Mouse (Mus musculus): ENCODE data around the gene Trio. TPM values are rescaled to one million over a fixed set of nuclear protein-coding genes. Genes with fewer than 3 reads are reported as not detected.

Trio gene
- total RNA-seq, 1 experiment from 2014 or later, result 16.9 TPM

DNA sequence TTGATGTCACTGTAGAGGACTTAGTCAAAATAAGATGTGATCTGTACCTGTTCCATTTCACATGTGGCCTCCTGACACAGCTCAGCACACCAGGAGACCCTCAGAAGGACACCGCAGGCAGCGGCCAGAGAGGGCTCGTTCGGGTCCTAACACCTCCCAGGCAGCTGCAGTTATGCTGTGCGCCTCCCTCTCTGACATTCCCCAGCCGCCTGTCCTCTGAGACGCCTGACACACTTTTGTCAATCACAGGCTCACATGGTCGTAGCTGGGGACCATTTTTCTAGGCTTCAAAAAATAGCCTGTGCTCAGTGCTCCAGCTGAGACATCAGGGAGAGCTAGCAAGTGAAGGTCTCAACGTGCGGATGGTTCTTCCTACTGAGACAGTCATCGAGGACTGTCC, 70.0 kb downstream of the Trio start:
- ATAC-seq (replicated peaks; ENCODE audit: low read depth, poor library complexity, severe bottlenecking), result no peak

DNA sequence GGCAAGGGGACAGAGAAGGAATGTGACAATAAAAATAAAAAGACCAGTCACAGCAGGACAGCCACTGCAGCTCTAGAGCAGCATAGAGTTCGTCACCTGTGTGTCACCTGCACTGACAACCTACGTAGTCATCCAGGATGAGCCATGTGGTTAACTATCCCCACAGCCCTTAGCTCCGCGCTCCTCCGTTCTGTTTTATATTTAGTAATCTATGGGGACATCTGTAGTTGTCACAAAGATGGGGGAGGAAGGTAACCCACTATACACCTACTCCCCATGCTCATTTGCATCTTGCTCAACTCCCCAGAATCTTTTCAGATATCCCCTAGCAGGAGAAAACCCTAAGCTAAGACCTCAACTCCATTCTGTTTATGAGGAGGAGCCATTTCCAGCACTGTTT, 71.3 kb downstream of the Trio start:
- no peak for ATAC-seq (replicated peaks; ENCODE audit: low read depth, poor library complexity, severe bottlenecking)

DNA sequence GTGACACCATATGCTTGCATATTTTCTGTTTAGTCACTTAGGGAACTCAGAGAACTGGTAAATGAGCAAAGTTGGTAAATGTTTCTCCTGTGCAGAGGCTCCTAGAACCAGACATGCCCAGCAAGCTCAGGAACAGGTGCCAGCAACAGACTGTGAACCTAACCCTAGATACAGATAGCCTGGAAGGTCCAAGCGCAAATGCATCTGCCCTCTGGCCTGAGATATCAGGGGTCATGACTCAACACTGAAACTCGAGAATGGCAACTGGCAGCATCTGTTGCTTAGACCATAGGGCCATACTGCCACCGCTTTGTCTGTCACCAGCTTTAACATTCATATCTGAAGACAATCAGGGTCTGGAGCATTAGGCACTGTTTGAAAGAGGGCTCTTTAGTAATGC, 72.1 kb downstream of the Trio start:
- no peak for ATAC-seq (replicated peaks; ENCODE audit: low read depth, poor library complexity, severe bottlenecking)

DNA sequence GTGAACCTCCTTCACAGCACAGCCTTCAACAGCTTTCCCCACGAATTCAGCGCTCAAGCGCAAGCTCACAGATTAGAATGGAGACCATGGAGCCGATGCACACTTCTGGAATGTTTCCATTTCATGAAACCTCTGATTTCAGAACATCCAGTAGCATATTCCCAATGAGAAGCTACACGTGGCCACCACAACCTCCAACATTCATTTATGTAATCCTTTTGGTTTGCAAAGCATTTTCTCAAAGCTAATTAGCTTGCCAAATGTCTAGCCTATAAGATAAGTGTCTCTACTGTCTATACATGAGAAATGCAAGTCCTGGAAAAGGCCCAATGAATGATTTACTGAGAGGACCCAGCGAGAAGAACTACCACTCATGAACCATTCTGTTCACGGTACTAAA, 74.5 kb downstream of the Trio start:
- no peak for ATAC-seq (replicated peaks; ENCODE audit: low read depth, poor library complexity, severe bottlenecking)

DNA sequence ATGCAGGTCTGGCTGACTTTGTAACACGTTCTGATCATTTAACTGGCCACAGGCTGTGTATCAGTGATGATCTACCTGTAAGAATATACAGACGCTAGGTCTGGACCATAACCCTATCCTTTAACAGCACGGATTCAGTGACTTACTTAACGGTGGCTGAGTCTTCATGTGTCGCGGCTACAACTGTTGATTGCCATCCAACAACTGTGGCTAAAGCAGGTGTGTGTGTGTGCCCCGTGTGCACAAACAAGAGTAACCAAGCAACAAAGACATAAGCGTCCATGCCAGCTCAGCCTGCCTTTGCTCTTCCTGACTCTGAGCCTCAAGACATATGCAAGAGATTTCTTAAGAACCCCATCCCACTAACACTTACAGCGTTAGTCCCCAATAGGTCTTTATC, 76.5 kb downstream of the Trio start:
- no peak for ATAC-seq (replicated peaks; ENCODE audit: low read depth, poor library complexity, severe bottlenecking)

DNA sequence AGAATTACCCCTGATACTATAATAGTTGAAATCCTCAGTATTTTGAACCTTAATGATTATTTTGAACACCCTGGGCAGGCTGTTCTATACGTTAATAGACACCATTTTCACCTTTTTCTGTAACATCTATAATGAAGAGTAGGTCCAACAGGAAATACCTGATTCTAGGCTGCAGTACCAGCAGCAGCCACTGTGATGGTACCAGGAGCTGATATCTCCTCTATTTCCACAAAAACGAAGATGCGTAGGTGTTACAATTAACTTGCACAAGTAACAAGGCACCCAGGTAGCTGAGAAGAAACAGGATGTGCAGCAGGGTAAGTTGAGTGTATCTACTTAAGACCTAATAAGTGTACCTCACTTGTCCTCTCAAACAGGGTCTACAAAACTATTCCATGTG, 77.8 kb downstream of the Trio start:
- no peak for ATAC-seq (replicated peaks; ENCODE audit: low read depth, poor library complexity, severe bottlenecking)

DNA sequence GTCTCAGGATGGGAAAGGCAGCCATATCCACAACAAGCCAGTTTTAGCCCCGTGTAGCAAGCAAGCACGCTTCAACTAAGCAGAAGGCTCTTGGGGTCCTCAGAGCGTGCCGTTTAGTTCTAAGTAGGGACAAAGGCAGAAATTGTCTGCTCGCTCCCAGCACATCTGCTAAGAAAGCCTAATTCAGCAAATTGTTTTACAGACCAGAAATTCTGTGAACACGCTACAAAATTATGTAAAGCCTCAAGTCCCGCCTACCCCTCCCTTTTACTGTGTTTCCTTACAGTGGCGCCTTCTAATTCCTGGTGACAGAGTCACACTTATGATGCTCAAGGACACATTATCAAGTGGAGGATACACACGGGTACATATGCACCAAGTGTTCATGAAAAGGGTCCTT, 80.1 kb downstream of the Trio start:
- no peak for ATAC-seq (replicated peaks; ENCODE audit: low read depth, poor library complexity, severe bottlenecking)

DNA sequence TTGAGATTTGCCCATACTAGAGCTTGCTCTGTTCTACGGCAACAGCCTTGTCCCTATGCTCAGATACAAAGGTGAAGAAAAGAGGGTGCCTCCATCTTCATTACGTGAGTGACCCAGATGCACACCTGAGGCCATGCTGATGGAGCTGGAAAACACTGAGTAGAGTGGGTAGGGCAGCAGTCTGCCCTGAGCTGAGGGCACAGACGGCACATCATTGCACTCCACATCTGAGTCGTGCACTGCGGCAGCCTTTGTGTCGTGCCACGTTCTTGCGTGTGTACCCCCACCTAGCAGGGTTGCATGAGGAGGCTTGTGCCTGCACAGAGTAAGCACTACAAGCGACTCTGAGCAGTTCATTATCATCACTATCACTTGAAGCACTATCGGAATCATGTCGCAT, 80.8 kb downstream of the Trio start:
- ATAC-seq (replicated peaks; ENCODE audit: low read depth, poor library complexity, severe bottlenecking), result no peak

DNA sequence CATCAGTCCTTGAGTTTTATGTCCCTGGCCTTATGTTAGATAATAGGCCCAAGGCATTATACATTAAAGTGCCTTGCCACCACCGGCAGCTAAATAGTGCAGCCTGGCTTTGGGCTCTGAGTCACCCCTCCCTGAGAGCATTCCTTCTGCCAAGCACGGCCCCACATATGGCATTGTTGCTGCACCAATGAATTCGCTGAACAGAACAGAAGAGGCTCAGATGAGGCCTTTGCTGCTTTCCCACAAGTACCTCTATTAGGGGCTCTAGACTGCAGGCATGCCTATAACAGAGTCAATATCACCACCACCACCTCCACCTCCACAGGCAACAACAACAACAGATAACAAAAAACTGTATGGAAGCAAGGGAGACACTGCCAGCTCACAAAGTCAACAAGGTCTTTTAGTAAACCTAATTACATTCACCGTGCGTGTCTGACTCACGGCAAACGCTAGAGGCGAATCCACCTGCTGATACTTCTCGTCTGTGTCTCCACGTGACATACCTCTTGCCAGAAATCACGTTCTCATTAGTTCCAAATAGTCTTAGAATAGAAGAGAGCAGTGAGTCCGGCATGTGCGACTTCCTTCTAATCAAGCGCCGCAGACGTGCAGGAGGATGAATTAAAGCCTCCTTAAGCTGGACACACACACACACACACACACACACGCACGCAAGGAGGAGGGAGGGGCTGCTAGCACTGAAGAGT, 82.0 kb downstream of the Trio start:
- ATAC-seq (replicated peaks; ENCODE audit: low read depth, poor library complexity, severe bottlenecking), result no peak

DNA sequence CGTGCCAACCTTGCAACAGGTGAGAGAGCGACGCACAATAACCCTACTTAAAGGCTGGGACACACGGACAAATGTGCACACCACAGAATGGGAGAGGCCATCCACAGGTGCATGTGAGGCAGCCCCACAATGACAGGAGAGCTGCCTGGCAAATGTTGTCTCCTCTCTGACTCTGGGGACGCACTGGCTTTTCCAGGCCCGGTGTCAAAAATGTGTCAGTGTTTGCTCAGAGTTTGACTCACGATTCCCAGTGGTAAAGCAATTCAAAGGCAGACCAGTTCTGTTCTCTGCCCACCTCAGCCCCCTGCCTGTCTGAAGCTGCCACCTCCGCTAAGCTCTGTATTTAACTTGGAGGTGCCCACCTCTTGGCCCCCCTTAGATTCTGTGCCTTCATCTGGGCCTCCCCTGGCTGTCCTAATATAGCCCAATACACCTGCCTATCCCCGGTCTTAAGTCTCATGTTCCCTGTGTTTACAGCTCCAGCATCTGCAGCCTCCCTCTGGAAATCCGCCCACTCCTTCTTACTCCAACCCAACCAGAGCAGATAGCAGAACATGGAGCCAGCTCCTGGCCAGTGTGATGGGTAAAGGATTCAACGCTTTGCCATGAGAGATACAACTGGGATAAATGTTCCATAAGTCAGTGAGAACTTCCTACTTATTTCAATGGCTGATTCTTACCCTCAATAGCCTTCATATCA, 83.3 kb downstream of the Trio start:
- no peak for ATAC-seq (replicated peaks; ENCODE audit: low read depth, poor library complexity, severe bottlenecking)

DNA sequence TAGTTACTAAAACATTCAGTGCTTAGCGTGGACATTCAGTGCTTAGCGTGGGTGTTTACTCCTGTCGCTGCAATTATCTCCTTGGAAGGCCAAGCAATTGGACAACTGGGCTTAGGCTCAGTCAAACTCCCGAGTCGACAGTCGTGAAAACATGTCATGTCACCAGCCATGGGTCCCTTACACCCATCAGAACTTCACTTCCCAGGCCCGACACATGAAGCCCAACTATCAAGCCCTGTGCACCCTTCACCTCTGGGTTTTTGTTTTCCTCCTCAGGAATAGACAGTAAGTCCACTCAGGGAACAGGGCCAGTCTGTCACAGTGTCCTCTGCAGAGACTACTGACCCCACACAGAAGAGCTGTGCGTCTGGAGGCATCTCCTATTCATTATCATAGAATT, 84.2 kb downstream of the Trio start:
- ATAC-seq (replicated peaks; ENCODE audit: low read depth, poor library complexity, severe bottlenecking), result no peak

DNA sequence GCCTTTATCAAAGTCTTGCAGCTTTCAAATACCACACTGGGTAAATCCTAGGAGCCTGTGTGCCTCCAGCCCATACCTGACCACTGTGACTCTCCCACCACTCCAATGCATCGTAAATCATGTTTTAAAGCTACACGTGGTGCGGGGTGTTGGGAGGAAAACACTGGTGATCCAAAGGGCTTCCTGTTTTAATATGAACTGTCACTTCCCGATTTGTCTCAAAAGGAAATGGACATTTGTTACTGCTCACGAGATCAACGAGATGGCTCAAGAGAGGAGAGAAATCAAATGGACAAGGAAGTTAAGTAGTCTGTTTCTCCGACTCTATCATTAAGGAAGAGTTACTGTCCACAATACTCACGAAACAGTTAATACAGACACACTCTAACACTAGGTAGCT, 84.6 kb downstream of the Trio start:
- peak; percentile 37 for ATAC-seq (replicated peaks; ENCODE audit: low read depth, poor library complexity, severe bottlenecking)

DNA sequence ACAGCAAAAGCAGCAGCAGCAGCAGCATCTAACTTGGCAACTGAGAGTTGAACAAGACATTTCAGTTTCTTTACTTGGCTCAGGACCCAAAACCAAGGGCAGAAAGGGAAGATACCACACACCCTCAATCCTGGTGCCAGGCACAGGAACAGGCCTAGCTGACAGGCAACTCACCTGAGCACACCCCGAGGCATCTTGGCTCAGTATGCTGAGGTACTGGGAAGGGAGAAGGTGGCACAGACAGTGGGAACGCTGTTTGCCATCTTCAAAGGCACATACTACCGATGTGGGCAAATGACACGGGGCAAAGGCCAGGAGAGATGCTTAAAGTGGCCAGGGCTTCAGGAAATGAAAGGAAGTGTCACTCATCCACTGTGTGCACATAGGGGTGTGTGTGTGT, 85.6 kb downstream of the Trio start:
- no peak for ATAC-seq (replicated peaks; ENCODE audit: low read depth, poor library complexity, severe bottlenecking)

DNA sequence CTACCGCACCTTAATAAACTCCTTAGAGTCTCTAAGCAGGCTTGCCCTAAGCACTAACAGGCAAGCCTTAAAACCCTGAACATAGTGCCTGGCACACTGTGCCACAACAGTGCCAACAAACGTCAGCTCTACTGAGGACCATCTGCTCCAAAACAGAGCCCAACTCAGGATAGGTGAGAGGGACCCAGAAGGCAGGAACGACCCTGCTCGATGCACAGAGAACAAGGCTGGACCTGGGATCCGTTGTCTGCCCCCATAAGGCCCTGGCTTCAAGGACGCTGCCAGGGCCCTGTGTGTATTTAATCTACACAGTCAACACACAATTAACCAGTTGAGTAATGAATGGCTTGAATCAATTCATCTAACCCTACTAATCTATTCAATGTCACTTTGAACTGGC, 86.8 kb downstream of the Trio start:
- no peak for ATAC-seq (replicated peaks; ENCODE audit: low read depth, poor library complexity, severe bottlenecking)

DNA sequence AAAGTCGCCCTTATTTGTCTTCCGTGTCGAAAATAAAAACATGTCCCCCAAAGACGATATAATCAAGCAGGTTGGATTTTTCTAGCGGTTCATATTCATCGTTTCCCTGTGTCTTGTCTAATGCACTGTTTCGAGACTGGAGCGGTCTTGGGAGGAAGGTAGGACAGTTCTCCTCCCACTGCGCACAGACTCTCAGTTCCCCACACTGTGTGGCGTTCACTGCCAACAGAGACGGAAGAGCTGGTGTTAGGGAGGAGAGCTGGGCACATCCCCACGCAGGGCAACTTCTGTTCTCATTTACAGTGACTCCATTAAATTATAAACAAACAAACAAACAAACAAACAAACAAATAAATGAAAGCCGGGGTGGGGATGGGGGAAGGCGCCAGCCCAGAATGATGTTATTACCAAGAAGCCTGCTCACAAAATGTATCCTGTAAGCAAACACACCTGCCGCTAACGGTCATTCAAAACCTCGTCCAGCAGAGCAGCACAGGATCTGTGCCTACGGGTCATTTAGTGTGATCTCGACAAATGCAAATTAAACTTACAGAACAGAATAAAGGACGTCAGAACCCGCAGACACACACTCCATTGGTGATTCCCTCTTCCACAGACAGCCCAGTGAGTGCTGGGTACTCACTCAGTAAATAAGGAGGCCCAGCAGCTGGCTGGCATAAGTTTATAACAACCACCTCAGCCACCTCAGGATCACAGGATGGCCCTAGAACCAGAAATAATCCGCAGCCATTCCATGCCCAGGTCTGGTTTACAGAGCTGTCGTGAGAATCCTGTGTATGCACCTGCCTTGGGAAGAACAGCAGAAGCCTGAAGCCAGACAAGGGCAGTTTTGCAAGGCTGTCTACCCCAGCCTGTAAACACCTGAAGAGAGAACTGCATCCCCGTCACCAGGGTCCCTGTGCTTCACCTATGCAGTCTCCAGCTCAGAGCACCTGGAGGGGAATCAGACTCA, 87.5 kb downstream of the Trio start:
- peak; percentile 61 for ATAC-seq (replicated peaks; ENCODE audit: low read depth, poor library complexity, severe bottlenecking)

DNA sequence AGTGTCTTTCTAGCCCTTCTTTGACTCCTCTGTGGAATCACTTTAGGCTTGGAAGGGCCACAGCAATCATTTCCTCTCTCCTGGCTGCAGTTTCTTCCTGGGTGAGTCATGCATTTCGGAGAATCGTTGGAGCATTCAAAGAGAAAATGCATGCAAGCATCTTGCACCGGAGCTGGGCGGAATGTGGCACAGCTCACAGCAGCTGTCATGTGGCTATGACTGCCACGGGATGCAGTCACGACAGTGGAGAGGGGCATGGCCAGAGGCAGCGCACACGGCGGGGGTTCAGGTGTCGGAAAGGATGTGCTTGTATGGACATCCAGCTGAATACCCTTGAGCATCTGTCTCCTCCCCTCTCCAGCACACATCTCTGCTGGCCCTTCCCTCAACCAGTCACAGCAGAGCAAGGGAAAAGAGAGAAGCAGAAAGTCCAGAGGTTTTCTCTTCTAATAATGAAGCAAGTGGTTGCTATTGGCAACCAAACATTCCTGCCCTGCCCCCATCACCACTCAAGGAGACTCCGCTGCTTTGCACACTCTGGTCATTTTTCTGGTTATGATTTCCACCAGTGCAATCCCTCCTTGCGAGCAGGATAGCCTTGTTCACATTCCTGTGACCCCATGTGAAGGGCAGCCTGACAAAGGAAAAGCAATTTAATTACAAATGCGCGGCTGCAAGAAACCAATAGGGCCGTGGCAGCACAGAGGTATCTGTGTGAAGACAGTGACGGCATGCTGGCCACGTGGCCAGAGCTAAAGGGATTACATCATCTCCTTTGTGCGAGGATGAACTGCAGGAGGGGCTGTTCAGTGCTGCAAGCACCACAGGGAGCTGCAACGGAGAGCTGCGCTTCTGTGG, 88.4 kb downstream of the Trio start:
- ATAC-seq (replicated peaks; ENCODE audit: low read depth, poor library complexity, severe bottlenecking), result peak; percentile 83

DNA sequence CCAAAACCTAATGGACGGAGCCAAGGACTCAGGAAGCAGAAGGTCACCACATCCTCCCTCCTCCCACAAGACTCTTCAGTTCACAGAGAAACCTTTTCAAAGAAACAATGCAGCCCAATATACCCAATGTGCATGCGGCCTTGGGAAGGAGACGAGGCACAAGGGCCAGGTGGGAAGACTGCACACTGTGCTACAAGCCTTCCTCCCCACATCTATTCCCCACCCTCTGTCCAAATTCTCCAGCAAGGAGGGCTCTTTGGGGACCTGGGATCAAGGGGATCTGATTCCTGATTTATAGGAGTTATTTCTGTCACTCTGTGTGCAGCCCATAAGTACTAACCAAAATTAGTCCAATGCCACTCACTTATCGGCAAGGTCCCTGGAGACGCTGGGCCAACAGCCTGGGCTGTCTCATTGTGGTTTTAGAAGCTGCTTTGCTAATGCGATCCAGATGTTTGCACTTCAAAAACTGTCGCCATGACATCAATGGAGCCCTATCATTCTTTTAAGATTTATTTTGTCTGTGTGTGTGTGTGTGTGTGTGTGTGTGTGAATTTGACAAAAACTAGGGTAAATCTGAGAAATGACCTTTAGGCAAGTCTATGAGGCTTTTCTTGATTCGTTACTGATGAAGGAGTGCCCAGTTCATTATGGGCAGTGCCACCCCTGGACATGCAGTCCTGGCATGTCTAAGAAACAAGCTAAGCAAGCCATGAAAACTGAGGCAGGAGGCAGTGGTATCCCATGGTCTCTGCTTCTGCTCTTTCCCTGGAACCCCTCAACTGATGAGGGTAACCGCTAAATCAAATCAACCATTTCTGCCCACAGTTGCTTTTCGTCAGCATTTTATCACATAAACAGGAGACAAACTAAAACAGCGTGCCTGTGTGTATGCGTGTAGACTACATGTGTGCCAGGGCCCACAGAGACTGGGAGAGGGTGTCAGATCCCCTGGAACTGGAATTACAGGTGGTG, 89.6 kb downstream of the Trio start:
- peak; percentile 43 for ATAC-seq (replicated peaks; ENCODE audit: low read depth, poor library complexity, severe bottlenecking)

DNA sequence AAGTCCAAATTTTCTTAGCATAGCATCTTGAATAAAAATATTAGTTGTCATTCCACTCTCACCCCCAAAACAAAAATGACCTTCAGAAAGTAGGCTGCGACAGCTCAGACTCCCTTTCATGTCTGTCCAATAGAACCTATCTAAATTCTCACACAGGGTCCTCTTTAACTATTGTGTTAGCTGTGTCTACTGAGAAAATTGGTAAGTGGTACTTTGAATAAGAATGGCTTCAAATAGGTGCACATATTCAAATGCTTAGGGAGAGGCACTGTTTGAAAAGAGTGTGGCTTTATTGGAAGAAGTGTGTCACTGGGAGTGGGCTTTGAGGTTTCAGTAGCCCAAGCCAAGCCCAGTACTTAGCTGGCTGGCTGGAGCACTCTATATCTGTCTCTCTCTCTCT, 92.4 kb downstream of the Trio start:
- ATAC-seq (replicated peaks; ENCODE audit: low read depth, poor library complexity, severe bottlenecking), result no peak

DNA sequence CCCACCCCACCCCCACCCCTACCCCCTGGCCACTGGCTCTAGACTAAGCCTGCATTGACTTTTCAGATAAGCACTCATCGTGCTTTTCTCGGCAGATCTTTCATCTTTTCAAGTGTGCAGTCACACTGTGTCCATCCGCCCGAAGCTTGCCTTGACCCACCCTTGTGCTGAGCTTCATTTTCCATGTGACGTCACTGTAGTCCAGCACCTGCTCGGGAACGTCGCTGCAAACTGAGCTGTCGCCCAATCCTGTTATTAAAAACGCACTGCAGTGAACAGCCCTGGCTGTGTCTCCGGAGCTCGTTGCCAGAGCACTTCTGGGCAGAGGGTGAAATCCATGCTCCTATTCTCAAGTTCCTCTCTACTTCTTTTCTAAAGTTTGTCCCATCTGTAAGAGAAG, 93.8 kb downstream of the Trio start:
- no peak for ATAC-seq (replicated peaks; ENCODE audit: low read depth, poor library complexity, severe bottlenecking)

Data from common myeloid progenitor, adult 5-6 weeks (primary cell).